In the genomic region with DNA sequence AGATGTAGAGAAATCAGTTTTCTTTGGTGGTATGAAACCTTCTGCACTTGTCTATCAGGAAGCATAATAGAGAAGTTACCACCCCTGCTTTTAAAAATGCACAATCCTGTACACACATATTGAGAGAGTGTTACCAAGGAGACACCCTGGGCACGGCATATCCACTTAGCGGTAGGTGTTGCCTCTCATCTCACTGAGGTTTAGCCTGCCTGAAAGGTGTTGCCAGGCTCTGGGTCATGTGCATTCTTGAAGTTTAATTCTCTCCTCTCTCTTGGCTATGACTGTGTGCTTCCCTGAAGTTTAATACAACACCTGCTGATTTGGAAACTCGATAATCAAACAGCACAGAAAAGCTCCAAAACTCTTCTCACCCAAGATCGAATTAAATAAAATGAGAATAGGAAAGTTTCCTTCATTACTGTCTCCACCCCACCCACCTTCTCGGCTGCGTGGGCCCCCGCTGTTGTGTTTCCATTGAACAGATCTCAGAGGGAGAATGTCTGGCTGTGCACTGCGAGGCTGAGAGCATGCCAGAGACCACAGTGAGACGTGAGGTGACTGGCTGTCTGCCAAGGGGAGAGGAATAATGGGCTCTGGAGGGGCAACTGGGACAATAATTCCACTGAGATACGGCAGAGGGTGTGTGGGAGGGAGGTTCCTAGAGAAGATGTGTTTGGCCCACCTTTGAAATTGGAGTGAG, we compare ENCODE assay signal across 10 mouse cellular contexts. TPM values are rescaled to one million over a fixed set of nuclear protein-coding genes. Genes with fewer than 3 reads are reported as not detected.
DNase-seq lines count a peak whose midpoint lies in the region; ATAC-seq and TF ChIP-seq lines count a peak whose summit lies in the region.
"Had no signal": no experiment of that assay in that cellular context is flagged by ENCODE, and none has a peak within 500 bp of the region (broad histone marks: within the 10 kb centered on the region; RNA-seq: fewer than 3 reads in every experiment).

No protein-coding gene starts in this region.

- no peak for TF ChIP-seq CTCF in brain, embryonic 14.5 days (IDR thresholded peaks at IDR 0.05; ENCODE audit: borderline replicate concordance, extremely low read depth, insufficient read depth, insufficient read length)

- no peak overlapping the region for H3K4me3 ChIP-seq in forebrain, embryonic 15.5 days
- no peak overlapping the region for H3K4me3 ChIP-seq in limb, embryonic 13.5 days
- H3K4me3 ChIP-seq: embryonic facial prominence, embryonic 13.5 days had no signal

- no peak overlapping the region for H3K27ac ChIP-seq in forebrain, embryonic 15.5 days (replicated peaks)
- no peak overlapping the region for H3K27ac ChIP-seq in limb, embryonic 13.5 days
- H3K27ac ChIP-seq: embryonic facial prominence, embryonic 13.5 days; liver, embryonic 14.5 days had no signal

- TF ChIP-seq POLR2A in brain, embryonic 14.5 days (IDR thresholded peaks at IDR 0.05; ENCODE audit: borderline replicate concordance, extremely low read depth, insufficient read depth, insufficient read length, poor library complexity, severe bottlenecking): no peak

- no peaks in the 10 kb centered on the region for H3K36me3 ChIP-seq in forebrain, embryonic 15.5 days
- no peaks in the 10 kb centered on the region for H3K36me3 ChIP-seq in limb, embryonic 13.5 days
- H3K36me3 ChIP-seq: embryonic facial prominence, embryonic 13.5 days had no signal

- 11% methylated on average over 10 of the region's 10 CpGs for WGBS in forebrain, embryonic 15.5 days
- WGBS in limb, embryonic 13.5 days: 54% methylated on average over 10 of the region's 10 CpGs

- peaks cover 20% of the 10 kb centered on the region for H3K4me1 ChIP-seq in forebrain, embryonic 15.5 days
- H3K4me1 ChIP-seq in limb, embryonic 13.5 days: peaks cover 12% of the 10 kb centered on the region

- H3K9me3 ChIP-seq in forebrain, embryonic 15.5 days: no peaks in the 10 kb centered on the region
- H3K9me3 ChIP-seq in limb, embryonic 13.5 days: no peaks in the 10 kb centered on the region
- H3K9me3 ChIP-seq: embryonic facial prominence, embryonic 13.5 days had no signal

- no peaks in the 10 kb centered on the region for H3K27me3 ChIP-seq in forebrain, embryonic 15.5 days
- no peaks in the 10 kb centered on the region for H3K27me3 ChIP-seq in limb, embryonic 13.5 days
- H3K27me3 ChIP-seq: embryonic facial prominence, embryonic 13.5 days had no signal

- ATAC-seq in forebrain, embryonic 15.5 days (replicated peaks): peak; percentile 63; the same call in 1 of the 2 replicates
- peak; percentile 73 for ATAC-seq in limb, embryonic 13.5 days (ENCODE audit: low FRiP score, low read depth)

- H3K4me2 ChIP-seq in forebrain, embryonic 15.5 days (replicated peaks): no peak overlapping the region
- no peak overlapping the region for H3K4me2 ChIP-seq in limb, embryonic 13.5 days (replicated peaks)
- H3K4me2 ChIP-seq: embryonic facial prominence, embryonic 13.5 days had no signal

- no peak overlapping the region for H3K9ac ChIP-seq in forebrain, embryonic 15.5 days (replicated peaks)
- peak overlapping the region; percentile 6; the same call in 1 of the 2 replicates for H3K9ac ChIP-seq in limb, embryonic 13.5 days
- H3K9ac ChIP-seq: embryonic facial prominence, embryonic 13.5 days; liver, embryonic 14.5 days had no signal

- DNase-seq in layer of hippocampus, adult 11-12 months (ENCODE audit: low spot score): peak; percentile 32
- no peak for DNase-seq in layer of hippocampus, adult 9-10 months (ENCODE audit: low spot score)
- peak; percentile 80 for DNase-seq in brain, embryonic 14.5 days (ENCODE audit: low read depth)
- no peak for DNase-seq in adrenal gland, postnatal 14 days
- DNase-seq in kidney, postnatal 10 days: no peak
- DNase-seq: gastrocnemius, postnatal 10 days had no signal

RNA-seq across cellular contexts. Expression of gene Pcolce2, which starts 27.0 kb away (rescaled TPM):
- polyA plus RNA-seq in brain, embryonic 14.5 days (2012; rRNA removed): 0.19 and 1.00 TPM in 2 replicates
- polyA plus RNA-seq in forebrain, embryonic 15.5 days (2015; fragmentation: Nextera tagmentation; extraction: Ambion mirVana): 2.0 and 2.4 TPM in 2 replicates
- polyA plus RNA-seq in limb, embryonic 13.5 days (2015; fragmentation: Nextera tagmentation; extraction: Ambion mirVana): 17.0 and 20.3 TPM in 2 replicates
- 3.4 and 5.0 TPM in 2 replicates for total RNA-seq in adrenal gland, postnatal 14 days (2021)

Comparison
In these comparisons a context has a peak if more than half of its experiments do, and no peak if none do; other contexts are left out.
1. DNase-seq: peak in layer of hippocampus, adult 11-12 months (single experiment) and brain, embryonic 14.5 days (single experiment); none in layer of hippocampus, adult 9-10 months (single experiment), adrenal gland, postnatal 14 days (single experiment) and kidney, postnatal 10 days (single experiment).